Mouse (Mus musculus) kidney, adult 2 months (tissue): ENCODE data around the gene Ssbp3. TPM values are rescaled to one million over a fixed set of nuclear protein-coding genes. Genes with fewer than 3 reads are reported as not detected.

Experiments
- DNase-seq: peaks from one replicate; pipeline ENCODE4 v3.0.0; 2021
- H3K27ac ChIP-seq: fragments of 200-500 bp; 2 replicates; pipeline ENCODE4 v1.5.1; 2012; ENCODE audit warnings: low read depth, low read length, control low read depth, inconsistent platforms; ENCODE audit not compliant: insufficient read depth
- H3K27me3 ChIP-seq: fragments of 200-500 bp; replicated peaks from 2 replicates; pipeline ENCODE4 v1.6.1; 2012; ENCODE audit warnings: mild to moderate bottlenecking, moderate library complexity, low read length, inconsistent platforms; ENCODE audit not compliant: control insufficient read depth, insufficient read depth
- H3K36me3 ChIP-seq: fragments of 200-500 bp; 2 replicates; pipeline ENCODE4 v1.6.1; 2012; ENCODE audit warnings: mild to moderate bottlenecking, moderate library complexity, low read length, inconsistent platforms; ENCODE audit not compliant: control insufficient read depth, insufficient read depth
- H3K4me1 ChIP-seq: fragments of 200-500 bp; 2 replicates; pipeline ENCODE4 v1.6.1; 2011; ENCODE audit warnings: low read length; ENCODE audit not compliant: control insufficient read depth, insufficient read depth
- H3K4me3 ChIP-seq: fragments of 200-500 bp; 2 replicates; pipeline ENCODE4 v1.5.1; 2011; ENCODE audit warnings: mild to moderate bottlenecking, low read depth, low read length, control low read depth; ENCODE audit not compliant: insufficient read depth
- CTCF ChIP-seq: fragments of 200-500 bp; conservative IDR thresholded peaks from 2 replicates; pipeline ENCODE4 v1.5.1; 2011; ENCODE audit warnings: low read depth, mild to moderate bottlenecking, control low read depth, low read length, moderate library complexity, mixed read lengths; ENCODE audit not compliant: insufficient read depth, insufficient read length
- POLR2A ChIP-seq: fragments of 200-500 bp; IDR thresholded peaks from one replicate; pipeline ENCODE4 v1.6.1; 2011; ENCODE audit warnings: low read depth, low read length, control low read depth
- WGBS: fragments of 180-500 bp; shearing (Covaris S2); methylation state at CpG from one replicate; pipeline ENCODE4 v1.1.7; 2018; 5-methylcytosine and 5-hydroxymethylcytosine counted together
- polyA plus RNA-seq: library from polyadenylated mRNA; depleted of rRNA; stranded (reverse); fragments of >200 nt; gene quantifications from 2 replicates; pipeline ENCODE4 v1.2.3, GENCODE M21; 2012

The Ssbp3 gene
- polyA plus RNA-seq, 1 experiment, result 48.6 TPM

DNA sequence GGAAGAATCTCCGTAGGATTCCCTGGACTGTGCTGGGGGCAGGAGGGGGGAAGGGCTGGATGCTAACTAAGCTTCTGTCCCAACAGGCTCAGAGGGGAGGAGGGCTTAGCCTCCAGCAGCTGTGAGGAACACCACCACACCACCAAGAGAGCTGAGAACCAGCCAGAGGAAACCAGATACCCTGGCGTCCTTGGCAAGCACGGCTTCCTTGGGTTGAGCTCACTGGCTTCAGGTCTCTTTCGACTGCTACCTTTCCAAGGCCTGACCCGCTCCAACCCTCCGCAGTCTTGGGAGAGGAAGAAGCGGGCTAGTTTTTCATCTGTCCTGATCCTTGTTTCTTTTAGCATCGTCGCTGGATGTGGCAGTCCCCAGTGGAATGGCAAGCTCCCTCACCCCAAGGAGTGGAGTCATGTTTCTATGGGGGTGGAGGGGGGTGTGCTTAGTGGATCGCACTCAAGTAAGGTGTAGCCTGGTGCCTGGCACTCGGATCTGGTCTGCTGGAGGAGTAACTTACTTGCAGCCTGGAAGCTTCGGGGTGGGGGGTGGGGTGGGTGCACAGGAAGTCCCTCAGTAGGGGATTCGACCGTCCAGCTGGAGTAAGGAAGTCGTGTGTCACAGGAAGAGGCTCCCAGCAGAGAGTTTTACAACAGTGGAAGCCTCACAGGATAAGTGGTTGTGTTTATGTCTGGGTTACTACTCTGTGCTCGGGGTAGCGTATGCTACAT, 2.6 kb upstream of the Ssbp3 start:
- Histone ChIP-seq H3K27me3 (no peaks in the 10 kb centered on the region), H3K36me3 (no peaks in the 10 kb centered on the region), H3K4me1 (peaks cover 15% of the 10 kb centered on the region), H3K27ac (peak overlapping the region; percentile 94), H3K4me3 (0 out of 2 replicates have a peak overlapping the region, but pooled peaks have one; percentile 5)
- DNase-seq, result peak; percentile 40
- 33% methylated on average over 17 of the region's 17 CpGs for WGBS
- TF ChIP-seq CTCF (no peak), POLR2A (no peak)

GRCm38 (mm10) chr4:106908426-106908809, 2.1 kb upstream of the Ssbp3 start:
- DNase-seq, result peak; percentile 75
- 39% methylated on average over 3 of the region's 3 CpGs for WGBS
- H3K27me3 ChIP-seq, result no peaks in the 10 kb centered on the region

DNA sequence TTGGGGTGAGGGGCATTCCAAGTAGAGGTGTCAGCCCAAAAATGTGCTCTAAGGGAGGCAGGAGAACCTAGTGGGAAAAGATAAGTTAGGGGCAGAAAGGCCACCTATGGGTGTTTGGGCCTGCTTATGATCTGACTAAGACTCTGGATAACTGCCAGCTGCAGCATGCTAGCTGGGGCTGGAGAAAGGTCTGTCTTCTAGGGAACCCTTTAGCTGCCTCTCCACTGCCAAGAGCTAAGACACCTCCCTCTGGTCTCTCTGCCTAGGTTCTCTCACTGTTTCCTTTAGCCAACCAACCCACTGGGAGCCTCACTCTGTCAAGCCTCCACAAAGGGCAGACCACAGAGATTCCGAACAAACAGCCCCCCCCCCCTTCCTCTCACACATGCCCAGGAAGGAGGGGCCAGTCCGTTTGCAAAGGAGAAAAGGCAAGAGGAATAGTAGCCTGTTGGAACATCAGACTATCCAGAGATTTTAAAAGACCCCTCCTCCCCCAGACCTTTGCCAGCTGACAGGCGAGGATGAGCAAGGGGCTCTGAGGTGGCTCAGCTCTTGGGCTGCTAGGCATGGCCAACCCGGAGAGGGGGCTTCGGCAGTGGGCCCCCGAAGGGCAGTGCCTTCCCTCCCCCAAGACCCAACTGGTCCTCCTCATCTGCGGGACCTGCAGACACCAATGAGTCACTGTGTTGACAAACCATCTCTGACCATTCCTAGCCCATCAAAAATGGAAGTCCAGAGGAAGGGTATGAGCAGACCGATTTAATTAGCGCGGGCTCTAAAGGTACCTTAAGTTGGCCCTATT, 1.4 kb upstream of the Ssbp3 start:
- Histone ChIP-seq H3K4me3 (no peak overlapping the region), H3K36me3 (no peaks in the 10 kb centered on the region), H3K27ac (peak overlapping the region; percentile 94), H3K27me3 (no peaks in the 10 kb centered on the region), H3K4me1 (peaks cover 15% of the 10 kb centered on the region)
- 18% methylated on average over 10 of the region's 10 CpGs for WGBS
- DNase-seq, result peak; percentile 73
- TF ChIP-seq POLR2A (no peak), CTCF (no peak)

More at GRCm38 (mm10) chr4:106908426-106908809, 2.1 kb upstream of the Ssbp3 start:
- peaks cover 15% of the 10 kb centered on the region for H3K4me1 ChIP-seq
- H3K4me3 ChIP-seq, result no peak overlapping the region
- TF ChIP-seq CTCF, result no peak
- no peak for TF ChIP-seq POLR2A
- peak overlapping the region; percentile 94 for H3K27ac ChIP-seq
- no peaks in the 10 kb centered on the region for H3K36me3 ChIP-seq

- H3K36me3 ChIP-seq, result no peaks in the 10 kb centered on the region
- DNase-seq, result no peak
- no peaks in the 10 kb centered on the region for H3K27me3 ChIP-seq
- peak overlapping the region; percentile 32; the same call in 1 of the 2 replicates for H3K4me3 ChIP-seq
- peak overlapping the region; percentile 94 for H3K27ac ChIP-seq
- WGBS, result 2% methylated on average over 6 of the region's 6 CpGs
- peaks cover 15% of the 10 kb centered on the region for H3K4me1 ChIP-seq
- no peak for TF ChIP-seq CTCF
- TF ChIP-seq POLR2A, result no peak
Measured at GRCm38 (mm10) chr4:106909797-106910196, 704 bp upstream of the Ssbp3 start.

- Histone ChIP-seq H3K27ac (peak overlapping the region; percentile 87), H3K4me1 (peaks cover 15% of the 10 kb centered on the region), H3K4me3 (peak overlapping the region; percentile 87), H3K36me3 (no peaks in the 10 kb centered on the region), H3K27me3 (no peaks in the 10 kb centered on the region)
- DNase-seq, result peak; percentile 97
- peak; percentile 17 for TF ChIP-seq POLR2A
- no peak for TF ChIP-seq CTCF
- WGBS, result 2% methylated on average over 89 of the region's 89 CpGs
Measured at GRCm38 (mm10) chr4:106911246-106911801, 823 bp downstream of the Ssbp3 start.

DNA sequence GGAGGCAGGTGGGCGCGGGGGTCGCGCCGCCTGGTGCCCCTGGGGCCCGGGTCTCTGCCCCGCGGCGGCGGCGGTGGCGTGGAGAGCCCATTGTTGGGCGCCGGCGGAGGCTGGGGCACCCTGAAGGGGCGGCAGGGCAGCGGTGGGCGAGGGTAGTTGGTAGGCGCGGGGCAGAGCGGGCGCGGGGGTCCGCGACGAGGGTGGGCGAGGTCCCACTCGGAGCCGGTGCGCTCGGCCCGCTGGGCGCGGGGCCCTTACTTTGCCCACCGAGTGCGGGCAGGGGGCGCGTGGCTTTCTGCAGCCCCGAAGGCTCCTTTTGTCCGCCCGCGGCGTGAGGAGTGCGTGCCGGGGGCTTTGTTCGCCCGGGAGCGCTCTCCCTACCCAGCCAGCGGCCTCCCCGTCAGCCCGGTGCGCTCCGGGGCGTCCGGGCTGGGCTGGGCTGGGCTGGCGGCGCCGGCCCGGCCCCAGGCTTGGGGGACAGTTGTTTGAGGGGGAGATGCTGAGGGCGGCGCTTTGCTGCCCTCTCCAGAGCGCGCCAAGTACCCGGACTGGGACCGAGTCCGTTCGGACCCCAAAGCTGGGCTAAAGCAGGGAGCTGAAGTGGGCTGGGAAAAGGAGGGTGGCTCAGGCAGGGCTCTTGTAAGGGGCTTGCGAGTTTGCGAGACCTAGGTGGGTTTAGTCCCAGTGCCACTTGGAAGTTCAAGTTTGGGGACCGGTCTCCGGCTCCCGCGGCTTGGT, 1.6 kb downstream of the Ssbp3 start:
- DNase-seq, result peak; percentile 13

More for the DNA sequence above, 1.6 kb downstream of the Ssbp3 start:
- no peaks in the 10 kb centered on the region for H3K27me3 ChIP-seq
- peaks cover 15% of the 10 kb centered on the region for H3K4me1 ChIP-seq
- TF ChIP-seq CTCF (no peak), POLR2A (no peak)
- H3K27ac ChIP-seq, result no peak overlapping the region
- WGBS, result under 1% methylated on average over 61 of the region's 73 CpGs
- no peaks in the 10 kb centered on the region for H3K36me3 ChIP-seq
- peak overlapping the region; percentile 87 for H3K4me3 ChIP-seq
